Mouse (Mus musculus): ENCODE measurements around the gene Nrarp. TPM values are rescaled to one million over a fixed set of nuclear protein-coding genes. Genes with fewer than 3 reads are reported as not detected.
A peak's percentile ranks its signal among the peaks of the same experiment; 100 is the strongest.

Nrarp gene
- polyA plus RNA-seq, 1 experiment from 2014 or later = 8.8 TPM

DNA sequence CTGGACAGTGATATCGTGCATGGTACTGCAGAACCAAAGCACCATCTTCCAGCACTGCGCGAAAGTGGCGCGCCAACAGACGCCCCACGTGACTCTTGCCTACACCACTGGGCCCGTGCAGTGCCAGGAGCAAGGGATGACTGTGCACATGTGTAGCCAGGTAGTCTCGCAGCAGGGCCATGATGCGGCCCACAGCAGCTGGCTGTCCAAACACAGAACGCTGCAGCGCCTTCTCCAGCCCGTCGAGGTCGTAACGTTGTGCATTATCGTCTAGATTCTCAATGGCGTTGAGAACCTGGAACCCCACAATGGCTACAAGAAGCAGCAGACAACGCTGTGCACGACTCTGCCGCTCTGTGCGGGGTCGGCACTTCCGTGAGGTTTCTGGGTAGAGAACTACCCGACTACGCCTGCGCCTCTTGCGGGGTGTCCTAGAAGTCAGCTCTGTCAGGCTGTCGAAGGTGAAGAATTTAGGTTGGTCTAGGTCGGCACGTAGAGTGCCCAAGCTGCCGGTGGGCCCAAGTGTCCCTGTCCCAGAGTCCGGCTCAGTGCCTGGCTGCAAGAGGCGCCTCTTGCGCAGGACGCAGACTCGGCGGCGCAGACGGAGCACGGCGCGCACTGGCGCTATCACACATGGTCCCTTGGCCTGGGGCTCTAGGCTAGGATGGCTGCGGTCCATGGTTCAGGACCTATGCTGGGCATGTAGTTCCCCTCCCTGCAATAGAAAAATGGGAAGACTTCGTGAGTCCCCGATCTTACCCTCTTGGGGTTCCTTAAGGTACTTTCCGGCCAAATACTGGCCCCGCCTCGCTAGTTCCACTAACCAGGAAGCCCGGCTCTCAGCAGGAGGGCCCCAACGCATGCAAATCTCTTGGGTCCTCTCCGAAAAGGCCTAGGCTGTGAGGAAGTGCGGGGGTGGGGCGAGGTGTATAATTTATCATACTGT lies 14.9 kb downstream of the Nrarp start:
- WGBS = 18% methylated on average over 55 of the region's 55 CpGs
- Histone ChIP-seq H3K27ac (replicated peaks; ENCODE audit: low read depth, low read length) (no peak overlapping the region), H3K4me2 (ENCODE audit: low read depth, severe bottlenecking) (peak overlapping the region; percentile 40), H3K4me3 (ENCODE audit: low read depth, low read length) (peak overlapping the region; percentile 20), H3K9me3 (ENCODE audit: control insufficient read depth, low read length) (no peaks in the 10 kb centered on the region), H3K27me3 (ENCODE audit: control insufficient read depth, insufficient read depth, low read length) (peaks cover 22% of the 10 kb centered on the region), H3K4me1 (ENCODE audit: control insufficient read depth, insufficient read depth, low read length) (peaks cover 8% of the 10 kb centered on the region; the same call in 1 of the 2 replicates), H3K9ac (ENCODE audit: low read length) (no peak overlapping the region), H3K36me3 (ENCODE audit: control insufficient read depth, insufficient read depth, low read length) (peaks cover 9% of the 10 kb centered on the region)
- ATAC-seq (ENCODE audit: insufficient number of reproducible peaks, low FRiP score, low TSS enrichment, low read depth) (no peak), DNase-seq (ENCODE audit: low spot score) (no peak)

DNA sequence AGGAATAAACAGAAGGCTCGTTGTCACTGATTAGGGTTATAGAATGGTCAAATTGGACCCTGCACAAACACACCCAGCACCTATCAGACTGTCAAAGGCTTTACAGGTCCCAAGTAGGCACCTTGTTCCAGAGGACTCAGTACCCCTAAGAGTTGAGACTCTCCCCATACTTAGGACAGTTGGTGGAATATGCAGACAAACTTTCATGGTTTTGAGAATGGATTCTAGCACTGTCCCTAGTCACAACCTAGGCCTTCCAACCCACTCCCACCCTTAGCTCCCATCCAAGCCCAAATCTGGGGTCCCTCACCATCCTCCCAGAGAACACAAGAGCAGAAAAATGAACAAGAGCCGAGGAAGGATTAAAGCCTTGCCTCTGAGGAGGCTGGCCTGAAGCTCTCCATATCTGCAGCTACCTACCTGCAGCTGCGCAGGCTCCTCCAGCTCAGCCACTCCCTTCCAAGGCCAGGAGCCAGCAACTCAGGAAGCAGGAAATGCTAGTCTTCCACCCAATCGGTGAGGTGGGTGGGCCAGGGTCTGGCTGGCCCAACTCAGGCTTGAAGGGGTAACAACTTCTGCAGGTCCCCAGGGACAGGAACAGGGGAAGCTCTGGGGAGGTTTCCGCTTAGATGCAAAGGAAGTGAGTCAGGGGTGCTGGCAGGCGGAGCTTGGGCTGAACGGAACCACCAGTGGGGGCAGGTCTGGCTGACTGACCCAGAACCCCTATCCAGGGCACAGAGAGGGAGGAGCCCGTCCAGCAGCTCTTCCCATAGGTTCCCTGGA lies 15.8 kb downstream of the Nrarp start, which contains the start of gene Tor4a:
Gene Tor4a, minus strand, starts transcription at position 715 of the 783 bp plus-strand sequence.
- H3K27me3 ChIP-seq (ENCODE audit: control insufficient read depth, insufficient read depth, low read length) = peaks cover 22% of the 10 kb centered on the region
- H3K36me3 ChIP-seq (ENCODE audit: control insufficient read depth, insufficient read depth, low read length) = peaks cover 16% of the 10 kb centered on the region
- DNase-seq (ENCODE audit: low spot score) = peak; percentile 52
- no peak within 1 kb of the TSS; the same call in 1 of the 2 replicates for H3K9ac ChIP-seq (ENCODE audit: low read length)
- no peaks in the 10 kb centered on the region for H3K9me3 ChIP-seq (ENCODE audit: control insufficient read depth, low read length)
- peaks cover 8% of the 10 kb centered on the region; the same call in 1 of the 2 replicates for H3K4me1 ChIP-seq (ENCODE audit: control insufficient read depth, insufficient read depth, low read length)
- ATAC-seq (ENCODE audit: insufficient number of reproducible peaks, low FRiP score, low TSS enrichment, low read depth) = no peak
- no peak within 1 kb of the TSS for H3K27ac ChIP-seq (replicated peaks; ENCODE audit: low read depth, low read length)
- peak within 1 kb of the TSS; percentile 40 for H3K4me2 ChIP-seq (ENCODE audit: low read depth, severe bottlenecking)
- H3K4me3 ChIP-seq (ENCODE audit: low read depth, low read length) = 0 out of 2 replicates have a peak within 1 kb of the TSS, but pooled peaks have one; percentile 8
- WGBS = 8% methylated on average over 8 of the region's 8 CpGs

DNA sequence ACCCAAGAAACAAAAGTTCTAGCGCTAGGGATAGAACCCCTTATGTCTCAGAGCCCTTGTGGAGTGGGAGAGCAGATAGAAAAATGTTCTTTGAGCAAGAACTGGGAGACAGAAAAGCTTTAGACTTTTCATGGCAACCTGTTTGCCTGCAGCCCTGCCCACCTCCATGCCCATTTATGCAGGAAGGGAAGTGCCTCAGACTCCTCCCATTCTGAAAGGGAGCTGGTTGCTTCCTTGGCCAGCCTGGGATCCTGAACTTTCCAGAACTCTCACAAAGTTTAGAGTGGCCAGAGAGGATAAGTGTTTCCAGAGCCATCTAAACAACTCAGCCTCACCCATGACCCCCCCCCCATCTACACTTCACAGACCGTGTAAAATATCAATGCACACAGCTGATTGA lies 16.6 kb downstream of the Nrarp start:
- Histone ChIP-seq H3K9ac (ENCODE audit: low read length) (no peak overlapping the region), H3K4me2 (ENCODE audit: low read depth, severe bottlenecking) (peak overlapping the region; percentile 40; the same call in 1 of the 2 replicates), H3K36me3 (ENCODE audit: control insufficient read depth, insufficient read depth, low read length) (peaks cover 17% of the 10 kb centered on the region), H3K4me1 (ENCODE audit: control insufficient read depth, insufficient read depth, low read length) (peaks cover 8% of the 10 kb centered on the region; the same call in 1 of the 2 replicates), H3K4me3 (ENCODE audit: low read depth, low read length) (no peak overlapping the region), H3K9me3 (ENCODE audit: control insufficient read depth, low read length) (no peaks in the 10 kb centered on the region), H3K27me3 (ENCODE audit: control insufficient read depth, insufficient read depth, low read length) (peaks cover 22% of the 10 kb centered on the region), H3K27ac (replicated peaks; ENCODE audit: low read depth, low read length) (no peak overlapping the region)
- 40% methylated on average over 2 of the region's 2 CpGs for WGBS
- DNase-seq (ENCODE audit: low spot score) = no peak
- no peak for ATAC-seq (ENCODE audit: insufficient number of reproducible peaks, low FRiP score, low TSS enrichment, low read depth)

GRCm38 (mm10) chr2:25197946-25198345 lies 17.4 kb downstream of the Nrarp start:
- no peak overlapping the region for H3K9ac ChIP-seq (ENCODE audit: low read length)
- H3K4me3 ChIP-seq (ENCODE audit: low read depth, low read length) = no peak overlapping the region
- DNase-seq (ENCODE audit: low spot score) (no peak), ATAC-seq (ENCODE audit: insufficient number of reproducible peaks, low FRiP score, low TSS enrichment, low read depth) (no peak)
- H3K27ac ChIP-seq (replicated peaks; ENCODE audit: low read depth, low read length) = no peak overlapping the region
- no peak overlapping the region for H3K4me2 ChIP-seq (ENCODE audit: low read depth, severe bottlenecking)
- H3K27me3 ChIP-seq (ENCODE audit: control insufficient read depth, insufficient read depth, low read length) = peaks cover 22% of the 10 kb centered on the region
- peaks cover 24% of the 10 kb centered on the region for H3K36me3 ChIP-seq (ENCODE audit: control insufficient read depth, insufficient read depth, low read length)
- H3K4me1 ChIP-seq (ENCODE audit: control insufficient read depth, insufficient read depth, low read length) = peaks cover 8% of the 10 kb centered on the region; the same call in 1 of the 2 replicates
- H3K9me3 ChIP-seq (ENCODE audit: control insufficient read depth, low read length) = no peaks in the 10 kb centered on the region

GRCm38 (mm10) chr2:25200631-25201030 lies 20.1 kb downstream of the Nrarp start:
- Histone ChIP-seq H3K27me3 (ENCODE audit: control insufficient read depth, insufficient read depth, low read length) (peaks cover 8% of the 10 kb centered on the region), H3K9ac (ENCODE audit: low read length) (no peak overlapping the region), H3K4me2 (ENCODE audit: low read depth, severe bottlenecking) (no peak overlapping the region), H3K4me3 (ENCODE audit: low read depth, low read length) (no peak overlapping the region), H3K27ac (replicated peaks; ENCODE audit: low read depth, low read length) (no peak overlapping the region), H3K36me3 (ENCODE audit: control insufficient read depth, insufficient read depth, low read length) (peaks cover 36% of the 10 kb centered on the region), H3K9me3 (ENCODE audit: control insufficient read depth, low read length) (no peaks in the 10 kb centered on the region), H3K4me1 (ENCODE audit: control insufficient read depth, insufficient read depth, low read length) (peaks cover 5% of the 10 kb centered on the region; the same call in 1 of the 2 replicates)
- DNase-seq (ENCODE audit: low spot score) (no peak), ATAC-seq (ENCODE audit: insufficient number of reproducible peaks, low FRiP score, low TSS enrichment, low read depth) (no peak)
- WGBS = 91% methylated on average over 2 of the region's 2 CpGs

DNA sequence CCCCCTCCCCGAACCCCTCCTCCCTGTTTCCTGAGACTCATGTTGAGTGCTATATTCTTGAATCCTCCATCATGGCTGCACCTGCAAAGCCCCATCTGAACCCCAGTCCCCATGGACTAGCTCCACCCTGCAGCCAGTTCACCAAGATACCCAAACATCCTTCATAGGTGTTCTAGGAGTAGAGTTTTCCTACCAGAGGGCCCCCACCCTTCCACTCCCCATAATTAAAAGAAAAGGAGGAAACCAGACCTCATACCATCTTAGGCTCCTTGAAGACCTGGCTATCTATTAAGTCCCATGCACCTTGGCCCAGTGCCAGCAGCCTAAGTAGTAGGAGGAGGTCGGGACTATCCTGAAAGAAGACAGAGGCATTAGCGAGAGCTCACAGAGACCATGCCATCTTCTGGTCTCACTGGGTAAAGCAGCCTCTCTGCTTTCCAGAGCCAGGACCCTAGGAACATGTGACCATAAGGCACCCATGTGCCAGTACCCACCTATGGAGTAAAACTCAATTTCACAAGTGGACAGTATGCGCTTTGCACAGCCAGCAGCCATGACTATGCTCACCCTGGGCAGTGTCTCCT lies 23.2 kb downstream of the Nrarp start:
- H3K27me3 ChIP-seq (ENCODE audit: control insufficient read depth, insufficient read depth, low read length) = no peaks in the 10 kb centered on the region
- no peaks in the 10 kb centered on the region for H3K4me1 ChIP-seq (ENCODE audit: control insufficient read depth, insufficient read depth, low read length)
- H3K4me3 ChIP-seq (ENCODE audit: low read depth, low read length) = no peak overlapping the region
- ATAC-seq (ENCODE audit: insufficient number of reproducible peaks, low FRiP score, low TSS enrichment, low read depth) (no peak), DNase-seq (ENCODE audit: low spot score) (no peak)
- H3K9ac ChIP-seq (ENCODE audit: low read length) = no peak overlapping the region
- peaks cover 45% of the 10 kb centered on the region for H3K36me3 ChIP-seq (ENCODE audit: control insufficient read depth, insufficient read depth, low read length)
- no peak overlapping the region for H3K27ac ChIP-seq (replicated peaks; ENCODE audit: low read depth, low read length)
- H3K9me3 ChIP-seq (ENCODE audit: control insufficient read depth, low read length) = no peaks in the 10 kb centered on the region
- 77% methylated on average over 4 of the region's 4 CpGs for WGBS
- no peak overlapping the region for H3K4me2 ChIP-seq (ENCODE audit: low read depth, severe bottlenecking)

DNA sequence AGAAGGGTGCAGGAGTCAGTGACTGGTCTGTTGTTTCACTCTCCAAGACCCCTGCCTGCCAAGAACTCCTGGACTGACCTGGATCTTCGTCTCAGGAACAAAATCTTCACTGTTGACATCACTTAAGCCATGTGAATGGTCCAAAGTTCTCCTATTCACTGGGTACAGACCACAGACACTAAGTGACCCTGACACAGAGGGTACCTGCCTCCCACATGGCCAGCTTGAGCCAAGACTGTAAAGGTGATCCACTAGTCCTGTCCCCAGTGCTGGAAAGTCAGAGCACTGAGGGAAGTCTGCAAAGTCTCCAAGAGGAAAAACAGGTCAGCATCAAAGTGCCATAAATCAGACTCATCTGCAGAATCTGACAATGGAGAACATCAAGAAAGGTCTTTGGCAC lies 27.0 kb downstream of the Nrarp start:
- no peaks in the 10 kb centered on the region for H3K27me3 ChIP-seq (ENCODE audit: control insufficient read depth, insufficient read depth, low read length)
- DNase-seq (ENCODE audit: low spot score) (no peak), ATAC-seq (ENCODE audit: insufficient number of reproducible peaks, low FRiP score, low TSS enrichment, low read depth) (no peak)
- H3K9me3 ChIP-seq (ENCODE audit: control insufficient read depth, low read length) = no peaks in the 10 kb centered on the region
- H3K9ac ChIP-seq (ENCODE audit: low read length) = no peak overlapping the region
- peaks cover 27% of the 10 kb centered on the region for H3K36me3 ChIP-seq (ENCODE audit: control insufficient read depth, insufficient read depth, low read length)
- no peak overlapping the region for H3K27ac ChIP-seq (replicated peaks; ENCODE audit: low read depth, low read length)
- H3K4me1 ChIP-seq (ENCODE audit: control insufficient read depth, insufficient read depth, low read length) = peaks cover 10% of the 10 kb centered on the region
- H3K4me3 ChIP-seq (ENCODE audit: low read depth, low read length) = no peak overlapping the region
- no peak overlapping the region for H3K4me2 ChIP-seq (ENCODE audit: low read depth, severe bottlenecking)
- WGBS = 75% methylated on average over 1 of the region's 1 CpGs

GRCm38 (mm10) chr2:25210686-25211085 lies 30.1 kb downstream of the Nrarp start:
- DNase-seq (ENCODE audit: low spot score) = no peak
- H3K4me2 ChIP-seq (ENCODE audit: low read depth, severe bottlenecking) = peak overlapping the region; percentile 92
- peaks cover 10% of the 10 kb centered on the region for H3K4me1 ChIP-seq (ENCODE audit: control insufficient read depth, insufficient read depth, low read length)
- no peaks in the 10 kb centered on the region for H3K27me3 ChIP-seq (ENCODE audit: control insufficient read depth, insufficient read depth, low read length)
- peak overlapping the region; percentile 91 for H3K4me3 ChIP-seq (ENCODE audit: low read depth, low read length)
- under 1% methylated on average over 24 of the region's 24 CpGs for whole genome bisulfite sequencing
- peak overlapping the region; percentile 83 for H3K27ac ChIP-seq (replicated peaks; ENCODE audit: low read depth, low read length)
- no peaks in the 10 kb centered on the region for H3K9me3 ChIP-seq (ENCODE audit: control insufficient read depth, low read length)
- H3K9ac ChIP-seq (ENCODE audit: low read length) = peak overlapping the region; percentile 85
- H3K36me3 ChIP-seq (ENCODE audit: control insufficient read depth, insufficient read depth, low read length) = peaks cover 10% of the 10 kb centered on the region
- ATAC-seq (ENCODE audit: insufficient number of reproducible peaks, low FRiP score, low TSS enrichment, low read depth) = no peak; the same call in 1 of the 2 replicates
